Mouse (Mus musculus) T-cell, adult 2 months (primary cell): ENCODE data around the gene Adamtsl5.

Source experiments
- DNase-seq: peaks from one replicate; pipeline ENCODE4 v3.0.0; 2022; ENCODE audit warnings: low spot score

Gene Adamtsl5

GRCm38 (mm10) chr10:80294311-80294710, 53.9 kb downstream of the Adamtsl5 start:
- DNase-seq = no peak

- peak; percentile 31 for DNase-seq
Observed at GRCm38 (mm10) chr10:80293325-80293724, 54.9 kb downstream of the Adamtsl5 start.

GRCm38 (mm10) chr10:80292251-80293146, 55.7 kb downstream of the Adamtsl5 start, which contains the start of gene Rps15:
Rps15 (plus strand) TSS chr10:80292453.
- peak; percentile 96 for DNase-seq
